17 mouse cellular contexts compared by ENCODE assay signal in genomic region chr10:89633736-89634426, GRCm38 (mm10). TPM values are rescaled to one million over a fixed set of nuclear protein-coding genes. Genes with fewer than 3 reads are reported as not detected.
"Had no signal": no experiment of that assay in that cellular context is flagged by ENCODE, and none has a peak within 500 bp of the region (broad histone marks: within the 10 kb centered on the region; RNA-seq: fewer than 3 reads in every experiment).

No protein-coding gene starts in this region.

- H3K36me3 ChIP-seq: intestine, embryonic 15.5 days; limb, embryonic 10.5 days; liver, embryonic 15.5 days; lung, embryonic 15.5 days had no signal

- ATAC-seq: intestine, embryonic 15.5 days had no signal

- H3K4me3 ChIP-seq: intestine, embryonic 15.5 days; left cerebral cortex, adult 2 months; limb, embryonic 10.5 days; liver, embryonic 15.5 days; lung, embryonic 15.5 days; midbrain, embryonic 10.5 days; myocyte; neural tube, embryonic 15.5 days had no signal

- H3K27ac ChIP-seq: hindbrain, postnatal 0 days; intestine, embryonic 15.5 days; left cerebral cortex, adult 2 months; limb, embryonic 10.5 days; liver, embryonic 15.5 days; lung, embryonic 15.5 days; midbrain, embryonic 10.5 days; neural tube, embryonic 15.5 days had no signal

- H3K9me3 ChIP-seq: intestine, embryonic 15.5 days; limb, embryonic 10.5 days; liver, embryonic 15.5 days; lung, embryonic 15.5 days; midbrain, embryonic 10.5 days; neural tube, embryonic 15.5 days had no signal

- H3K4me1 ChIP-seq: intestine, embryonic 15.5 days; limb, embryonic 10.5 days; lung, embryonic 15.5 days; midbrain, embryonic 10.5 days; neural tube, embryonic 15.5 days had no signal

- DNase-seq: lung, postnatal 36 days; midbrain, embryonic 14.5 days; right cerebral cortex, adult 18-20 months; right cerebral cortex, postnatal 25 days; thymus, postnatal 4 days had no signal

- H3K9ac ChIP-seq: intestine, embryonic 15.5 days; liver, embryonic 15.5 days; lung, embryonic 15.5 days; neural tube, embryonic 15.5 days had no signal

- H3K27me3 ChIP-seq: intestine, embryonic 15.5 days; liver, embryonic 15.5 days; lung, embryonic 15.5 days; neural tube, embryonic 15.5 days had no signal

- H3K4me2 ChIP-seq: intestine, embryonic 15.5 days; liver, embryonic 15.5 days; lung, embryonic 15.5 days; neural tube, embryonic 15.5 days had no signal

RNA-seq across cellular contexts. Expression of gene Slc17a8, which starts 12.8 kb away (rescaled TPM):
- total RNA-seq: megakaryocyte progenitor cell, adult 5-6 weeks had no signal
- polyA plus RNA-seq: limb, embryonic 10.5 days; lung, embryonic 15.5 days; myocyte; neural tube, embryonic 11.5 days; small intestine, adult 2 months had no signal
